Mouse (Mus musculus): ENCODE measurements at regions not wholly inside any gene's neighbourhood (a gene's known extent, or its start where the extent isn't known, plus 50 kb on each side); places are given as distances from the start of the nearest gene placed in this dataset.

DNA sequence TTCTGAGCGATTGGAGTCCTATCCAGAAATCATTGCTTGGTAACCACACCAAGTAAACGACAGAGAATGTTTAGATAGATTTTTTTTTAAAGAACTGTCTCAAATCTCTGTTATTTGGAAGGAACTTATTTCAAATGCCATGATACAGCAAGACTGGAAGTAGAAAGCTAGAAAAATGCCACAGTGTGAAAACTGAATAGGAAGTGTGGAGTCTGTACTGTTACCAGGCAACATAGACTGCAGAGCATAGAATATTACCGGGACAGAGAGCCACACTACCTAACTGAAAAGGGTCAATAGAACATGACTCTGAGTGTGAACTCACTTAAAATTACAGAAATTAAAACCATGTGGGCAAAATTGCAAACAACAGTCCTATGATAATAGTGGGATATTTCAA is 52.4 kb upstream of the Adcy1 start:
- DNase-seq (ENCODE audit: low read depth, low spot score) (no peak), ATAC-seq (no peak)
- ChIA-PET CTCF (no interaction called here), POLR2A (no interaction called here)
- H3K27me3 ChIP-seq: no peaks in the 10 kb centered on the region
- in situ Hi-C loops (cut with MboI; ENCODE audit: low pct_unique_long_range_greater_than_20kb): no loop called here
- no peak for TF ChIP-seq CTCF (IDR thresholded peaks at IDR 0.05)

- no peak for TF ChIP-seq CTCF (IDR thresholded peaks at IDR 0.05)
- no peak for DNase-seq (ENCODE audit: low read depth, low spot score)
- no peaks in the 10 kb centered on the region for H3K27me3 ChIP-seq
- POLR2A ChIA-PET: interaction anchor here (1.7 kb wide), 1 partner anchor 11 kb away, joined by 3 read pairs; no protein-coding TSS in a partner anchor
- no peak for ATAC-seq
- CTCF ChIA-PET: interaction anchor here (1.5 kb wide), 1 partner anchor 46 kb away, joined by 3 read pairs; no protein-coding TSS in a partner anchor
- in situ Hi-C loops (cut with MboI; ENCODE audit: low pct_unique_long_range_greater_than_20kb): no loop called here
Measured at GRCm38 (mm10) chr11:6999329-6999728, 64.0 kb upstream of the Adcy1 start.

DNA sequence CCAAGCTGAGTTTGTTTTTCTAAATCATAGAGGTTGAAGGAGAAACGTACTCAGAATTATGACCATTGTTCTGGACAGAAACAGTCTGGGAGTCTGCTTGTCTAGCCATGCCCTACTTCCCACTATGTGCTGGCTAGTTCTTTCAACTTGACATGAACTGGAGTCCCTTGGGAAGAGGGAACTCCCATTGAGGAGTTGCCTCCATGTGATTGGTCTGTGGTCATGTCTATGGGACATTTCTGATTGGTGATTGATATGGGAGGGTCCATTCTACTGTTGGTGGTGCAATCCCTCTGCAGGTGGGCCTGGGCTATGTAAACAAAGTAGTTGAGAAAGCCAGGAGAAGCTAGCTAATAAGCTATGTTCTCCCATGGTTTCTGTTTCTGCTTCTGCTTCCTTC is 64.5 kb upstream of the Adcy1 start:
- in situ Hi-C loops (cut with MboI; ENCODE audit: low pct_unique_long_range_greater_than_20kb): no loop called here
- no peaks in the 10 kb centered on the region for H3K27me3 ChIP-seq
- ChIA-PET CTCF (interaction anchor here (1.5 kb wide), 1 partner anchor 45 kb away, joined by 3 read pairs; no protein-coding TSS in a partner anchor), POLR2A (no interaction called here)
- no peak for ATAC-seq
- no peak for TF ChIP-seq CTCF (IDR thresholded peaks at IDR 0.05)
- DNase-seq (ENCODE audit: low read depth, low spot score): no peak

DNA sequence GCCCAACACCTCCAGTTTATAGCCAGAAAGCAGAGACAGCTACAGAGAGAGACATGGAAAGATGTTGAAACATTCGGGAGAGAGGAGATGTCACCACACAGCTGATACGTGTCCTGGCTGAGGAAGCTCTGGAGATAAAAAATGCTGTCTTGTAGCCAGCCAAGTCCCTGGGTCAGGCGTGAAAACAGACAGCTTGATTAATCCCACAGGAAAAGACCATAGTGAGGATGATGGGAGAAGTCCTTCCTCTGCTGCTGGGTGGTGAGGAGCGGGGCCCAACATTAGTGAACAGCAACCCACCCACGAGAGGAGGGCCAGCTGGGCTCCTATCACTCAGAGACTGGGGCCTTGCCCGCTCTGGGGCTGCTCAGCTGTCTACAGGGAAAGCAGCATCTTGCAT is 65.8 kb upstream of the Adcy1 start:
- DNase-seq (ENCODE audit: low read depth, low spot score) (no peak), ATAC-seq (no peak)
- no peaks in the 10 kb centered on the region for H3K27me3 ChIP-seq
- POLR2A ChIA-PET: no interaction called here
- CTCF ChIA-PET: no interaction called here
- in situ Hi-C loops (cut with MboI; ENCODE audit: low pct_unique_long_range_greater_than_20kb): no loop called here
- no peak for TF ChIP-seq CTCF (IDR thresholded peaks at IDR 0.05)

GRCm38 (mm10) chr11:6993731-6994130 is 69.6 kb upstream of the Adcy1 start:
- POLR2A ChIA-PET: no interaction called here
- in situ Hi-C loops (cut with MboI; ENCODE audit: low pct_unique_long_range_greater_than_20kb): no loop called here
- ATAC-seq: no peak
- TF ChIP-seq CTCF (IDR thresholded peaks at IDR 0.05): no peak
- CTCF ChIA-PET: no interaction called here
- H3K27me3 ChIP-seq: no peaks in the 10 kb centered on the region
- DNase-seq (ENCODE audit: low read depth, low spot score): no peak

DNA sequence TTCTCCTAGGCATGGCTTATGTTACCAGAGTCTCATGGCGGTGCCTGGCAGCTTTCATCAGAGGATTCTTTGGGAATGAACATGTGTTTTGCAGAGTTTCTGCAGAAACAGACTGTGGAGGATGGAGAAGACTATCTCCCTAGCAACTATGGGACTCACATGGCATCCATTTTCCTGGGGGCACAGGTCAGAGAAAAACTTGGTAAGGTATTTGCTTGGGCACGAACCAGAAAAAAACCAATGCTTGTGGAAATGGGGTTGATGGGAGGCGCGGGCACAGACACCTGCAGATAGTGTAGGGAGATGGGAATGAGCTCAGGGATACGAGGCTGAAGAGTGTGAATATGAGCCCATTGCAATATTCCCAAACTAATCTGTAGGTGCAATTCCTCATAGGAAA is 71.7 kb upstream of the Adcy1 start:
- CTCF ChIA-PET: no interaction called here
- TF ChIP-seq CTCF (IDR thresholded peaks at IDR 0.05): no peak
- in situ Hi-C loops (cut with MboI; ENCODE audit: low pct_unique_long_range_greater_than_20kb): no loop called here
- DNase-seq (ENCODE audit: low read depth, low spot score) (no peak), ATAC-seq (no peak)
- POLR2A ChIA-PET: interaction anchor here (0.7 kb wide), 1 partner anchor 177 kb away, joined by 4 read pairs; no protein-coding TSS in a partner anchor
- H3K27me3 ChIP-seq: no peaks in the 10 kb centered on the region

- in situ Hi-C loops (cut with MboI; ENCODE audit: low pct_unique_long_range_greater_than_20kb): no loop called here
- TF ChIP-seq CTCF (IDR thresholded peaks at IDR 0.05): no peak
- ATAC-seq: no peak
- CTCF ChIA-PET: interaction anchor here (0.6 kb wide), 1 partner anchor 24 kb away, joined by 4 read pairs; no protein-coding TSS in a partner anchor
- DNase-seq (ENCODE audit: low read depth, low spot score): no peak
- H3K27me3 ChIP-seq: no peaks in the 10 kb centered on the region
- POLR2A ChIA-PET: no interaction called here
Measured at GRCm38 (mm10) chr11:6990711-6991110, 72.6 kb upstream of the Adcy1 start.

DNA sequence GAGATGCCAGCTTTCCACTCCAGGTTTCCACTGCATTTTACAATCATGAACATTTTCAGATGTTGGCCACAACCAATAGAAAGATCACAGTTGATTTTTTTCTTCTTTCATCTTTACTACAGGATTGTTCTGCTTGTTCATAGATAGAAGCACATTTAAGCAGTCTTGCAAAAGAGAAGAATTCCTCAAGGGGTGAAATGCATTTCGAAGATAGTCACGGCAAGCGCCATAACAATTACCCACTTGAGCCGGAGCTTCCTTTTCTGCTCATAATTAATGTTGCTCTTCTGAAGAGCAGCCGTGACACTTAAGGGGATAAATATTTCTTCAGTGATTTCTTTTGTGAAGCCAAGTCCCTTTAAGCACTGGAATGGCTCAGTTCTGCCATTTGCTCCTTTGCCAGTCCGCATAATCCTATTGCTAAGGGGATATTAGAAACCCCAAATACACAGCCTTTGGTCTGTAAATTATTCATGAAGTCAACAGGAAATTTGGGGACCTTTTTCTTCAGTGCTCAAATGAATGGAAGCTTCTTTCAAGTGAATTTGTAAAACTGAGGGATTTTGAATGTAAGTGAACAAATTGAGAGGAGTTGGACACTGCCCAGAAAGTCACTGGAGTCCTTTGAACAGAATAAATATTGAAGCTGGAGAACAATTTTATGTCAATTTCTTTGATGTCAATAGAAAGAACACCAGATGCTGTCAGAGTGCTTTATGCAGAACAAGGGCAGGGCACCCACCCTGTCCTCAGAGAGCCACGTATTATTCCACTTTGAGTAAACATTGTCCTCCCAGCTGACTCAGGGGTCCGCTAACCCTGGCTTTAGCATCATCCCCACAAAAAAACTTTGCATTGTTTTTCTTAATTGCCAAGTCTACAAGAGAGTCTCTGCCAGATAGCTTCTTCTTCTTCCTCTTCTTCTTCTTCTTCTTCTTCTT is 74.1 kb upstream of the Adcy1 start:
- in situ Hi-C loops (cut with MboI; ENCODE audit: low pct_unique_long_range_greater_than_20kb): no loop called here
- POLR2A ChIA-PET: interaction anchor here (1.2 kb wide), 1 partner anchor 11 kb away, joined by 3 read pairs; no protein-coding TSS in a partner anchor
- TF ChIP-seq CTCF (IDR thresholded peaks at IDR 0.05): no peak
- ATAC-seq: no peak
- CTCF ChIA-PET: no interaction called here
- DNase-seq (ENCODE audit: low read depth, low spot score): no peak
- H3K27me3 ChIP-seq: no peaks in the 10 kb centered on the region

- CTCF ChIA-PET: no interaction called here
- no peaks in the 10 kb centered on the region for H3K27me3 ChIP-seq
- TF ChIP-seq CTCF (IDR thresholded peaks at IDR 0.05): no peak
- ATAC-seq (no peak), DNase-seq (ENCODE audit: low read depth, low spot score) (no peak)
- in situ Hi-C loops (cut with MboI; ENCODE audit: low pct_unique_long_range_greater_than_20kb): no loop called here
- POLR2A ChIA-PET: interaction anchor here (1.2 kb wide), 1 partner anchor 12 kb away, joined by 3 read pairs; no protein-coding TSS in a partner anchor
Measured at GRCm38 (mm10) chr11:6987995-6988394, 75.3 kb upstream of the Adcy1 start.

DNA sequence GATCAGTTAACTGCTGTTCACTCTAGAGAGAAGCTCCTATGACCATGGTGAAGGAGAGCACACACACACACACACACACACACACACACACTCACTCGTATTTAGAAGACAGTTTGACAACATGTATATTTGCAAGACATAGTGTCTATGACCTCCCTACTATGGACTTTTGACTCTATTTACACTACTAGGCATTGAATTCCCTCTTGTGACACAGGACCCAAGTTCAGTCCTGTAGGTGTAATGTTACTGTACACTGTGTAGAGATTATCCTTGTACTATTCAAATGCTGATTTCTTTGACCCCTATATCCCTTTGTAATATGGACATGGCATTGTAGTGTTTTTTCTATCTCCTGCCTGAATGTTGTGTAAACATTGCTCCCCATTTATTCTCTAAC is 76.2 kb upstream of the Adcy1 start:
- H3K27me3 ChIP-seq: no peaks in the 10 kb centered on the region
- no peak for ATAC-seq
- TF ChIP-seq CTCF (IDR thresholded peaks at IDR 0.05): no peak
- no peak for DNase-seq (ENCODE audit: low read depth, low spot score)
- ChIA-PET CTCF (interaction anchor here (1.2 kb wide), 1 partner anchor 13 kb away, joined by 3 read pairs; no protein-coding TSS in a partner anchor), POLR2A (no interaction called here)
- in situ Hi-C loops (cut with MboI; ENCODE audit: low pct_unique_long_range_greater_than_20kb): no loop called here

DNA sequence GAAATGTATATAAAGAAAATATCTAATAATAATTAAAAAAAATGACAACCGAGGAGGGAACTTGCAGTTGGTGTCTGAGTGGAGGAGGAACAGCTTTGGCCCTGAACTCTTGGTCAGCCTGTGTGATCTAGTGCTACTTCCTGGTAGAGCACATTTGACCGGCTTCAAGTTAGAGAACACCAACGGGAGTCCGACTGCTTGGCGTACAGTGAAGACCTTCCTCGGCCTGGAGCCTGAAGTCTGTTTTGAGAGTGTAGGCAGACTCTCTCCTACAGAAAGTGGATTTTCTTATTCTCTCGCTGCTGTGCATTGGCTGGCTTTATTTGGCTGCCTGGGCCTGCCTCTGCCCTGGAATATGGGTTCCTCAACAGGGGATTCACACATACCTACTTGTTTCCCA is 81.2 kb upstream of the Adcy1 start:
- ChIA-PET CTCF (no interaction called here), POLR2A (no interaction called here)
- in situ Hi-C loops (cut with MboI; ENCODE audit: low pct_unique_long_range_greater_than_20kb): no loop called here
- no peaks in the 10 kb centered on the region for H3K27me3 ChIP-seq
- no peak for TF ChIP-seq CTCF (IDR thresholded peaks at IDR 0.05)
- no peak for ATAC-seq
- DNase-seq (ENCODE audit: low read depth, low spot score): no peak

Data from Patski (cell line).